Mouse (Mus musculus) right cerebral cortex, adult 2 months (tissue): Measurements from ENCODE around the gene Lrrfip2.

Experiments used
- DNase-seq, 2 experiments: peaks; one replicate each; pipeline ENCODE4 v3.0.0; 2021 to 2022; ENCODE audit warnings: low spot score in 2 of 2

The Lrrfip2 gene

DNA sequence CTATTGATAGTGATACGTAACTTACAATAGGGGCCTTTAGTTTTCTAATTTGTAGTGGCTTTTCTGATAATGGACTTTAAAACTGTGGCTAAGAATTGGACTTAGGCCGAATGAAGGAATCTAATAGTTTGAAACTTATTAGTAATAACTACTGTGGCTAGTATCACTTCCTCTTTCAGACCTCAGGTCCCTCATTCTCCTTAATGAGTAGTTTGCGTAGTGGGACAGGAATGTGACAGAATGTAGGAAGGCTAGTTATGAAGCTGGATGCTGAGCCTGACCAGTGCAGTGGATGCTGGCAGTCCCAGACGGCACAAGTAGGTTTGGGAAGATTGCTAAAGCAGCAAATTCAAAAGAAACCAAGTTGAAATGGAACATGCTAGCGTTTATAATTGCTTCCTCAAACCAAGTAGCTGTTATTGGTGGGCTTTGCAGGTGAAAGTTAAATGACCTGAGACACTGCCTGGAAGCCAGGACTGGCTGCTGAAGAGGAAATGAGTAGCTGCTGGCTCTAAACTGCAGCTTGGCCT, 103.2 kb downstream of the Lrrfip2 start:
- no peak for DNase-seq

DNA sequence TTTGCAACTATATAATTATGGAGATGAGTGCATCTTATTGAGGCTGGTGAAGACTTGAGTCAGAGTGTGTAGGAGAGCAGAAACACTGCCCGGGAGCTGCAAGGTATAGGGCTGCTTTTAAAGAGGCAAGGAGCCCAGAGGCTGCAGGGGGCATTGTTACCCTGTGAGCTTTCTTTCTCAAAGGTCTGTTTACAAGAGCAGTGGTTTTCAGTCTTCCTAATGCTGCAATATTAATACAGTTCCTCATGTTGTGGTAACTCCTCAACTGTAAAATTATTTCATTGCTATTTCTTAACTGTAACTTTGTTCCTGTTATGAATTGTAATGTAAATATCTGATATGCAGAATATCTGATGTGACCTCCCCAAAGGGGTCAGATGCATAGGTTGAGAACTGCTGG, 104.2 kb downstream of the Lrrfip2 start:
- DNase-seq = no peak

DNA sequence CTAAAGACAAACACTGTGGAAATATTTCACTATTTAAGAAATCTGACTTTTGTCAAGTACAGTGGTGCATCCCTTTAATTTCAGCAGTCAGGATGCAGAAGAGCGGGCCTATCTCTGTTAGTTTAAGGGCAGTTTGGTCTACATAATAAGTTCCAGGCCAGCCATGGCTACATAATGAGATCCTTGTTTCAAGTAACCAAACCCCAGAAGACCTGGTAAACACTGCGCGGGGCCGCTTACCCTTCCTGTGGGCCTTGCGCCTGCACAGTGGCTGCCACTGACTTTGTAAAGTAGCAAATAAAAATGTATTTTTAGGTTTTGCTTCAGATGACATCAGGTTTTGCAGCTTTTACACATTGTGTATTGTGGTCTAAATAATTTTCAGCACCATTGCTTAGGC, 106.0 kb downstream of the Lrrfip2 start:
- DNase-seq = no peak

DNA sequence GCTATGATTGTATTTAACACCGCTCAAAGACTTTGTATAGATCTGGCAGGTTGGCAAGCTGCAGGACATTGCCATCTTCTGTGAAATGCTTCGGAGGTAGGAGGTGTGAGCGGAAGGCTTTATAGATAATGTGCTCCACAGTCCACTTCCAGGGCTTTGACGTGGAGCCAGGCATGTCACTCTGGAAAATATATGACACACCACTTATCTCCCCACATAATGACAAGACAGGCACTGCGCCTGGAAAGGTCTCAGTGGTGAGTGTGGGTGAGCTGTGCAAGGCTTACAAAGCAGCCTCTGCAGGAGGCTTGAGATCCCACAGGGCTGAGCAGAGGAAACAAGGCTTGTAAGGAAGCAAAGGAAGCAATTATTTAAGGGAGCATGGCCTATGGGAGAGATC, 111.1 kb downstream of the Lrrfip2 start:
- no peak for DNase-seq

- no peak for DNase-seq
These were observed 117.3 kb downstream of the Lrrfip2 start for GRCm38 (mm10) chr9:111234701-111235100.

GRCm38 (mm10) chr9:111237726-111238125, 120.3 kb downstream of the Lrrfip2 start:
- no peak for DNase-seq

- DNase-seq = no peak
These were observed 122.4 kb downstream of the Lrrfip2 start for GRCm38 (mm10) chr9:111239821-111240220.

- DNase-seq = no peak
These were observed 126.0 kb downstream of the Lrrfip2 start for GRCm38 (mm10) chr9:111243384-111243783.

DNA sequence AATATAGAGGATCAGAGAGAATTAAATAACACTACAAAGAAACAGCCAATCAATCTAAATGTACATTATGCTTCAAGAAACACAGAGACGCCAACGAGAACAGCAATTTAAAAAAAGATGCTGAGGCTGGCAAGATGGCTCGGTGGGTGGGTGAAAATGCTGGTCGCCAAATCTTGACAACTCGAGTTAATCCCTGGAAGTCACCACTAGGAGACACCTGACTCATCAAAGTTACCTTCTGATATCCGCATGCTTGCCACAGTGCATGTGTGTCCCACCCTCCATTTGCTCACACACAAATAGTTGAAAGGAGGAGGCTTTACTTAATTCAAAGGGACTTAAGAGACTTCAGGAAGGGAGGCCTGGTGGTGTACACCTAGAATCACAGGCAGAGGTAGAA, 128.2 kb downstream of the Lrrfip2 start:
- DNase-seq = no peak

DNA sequence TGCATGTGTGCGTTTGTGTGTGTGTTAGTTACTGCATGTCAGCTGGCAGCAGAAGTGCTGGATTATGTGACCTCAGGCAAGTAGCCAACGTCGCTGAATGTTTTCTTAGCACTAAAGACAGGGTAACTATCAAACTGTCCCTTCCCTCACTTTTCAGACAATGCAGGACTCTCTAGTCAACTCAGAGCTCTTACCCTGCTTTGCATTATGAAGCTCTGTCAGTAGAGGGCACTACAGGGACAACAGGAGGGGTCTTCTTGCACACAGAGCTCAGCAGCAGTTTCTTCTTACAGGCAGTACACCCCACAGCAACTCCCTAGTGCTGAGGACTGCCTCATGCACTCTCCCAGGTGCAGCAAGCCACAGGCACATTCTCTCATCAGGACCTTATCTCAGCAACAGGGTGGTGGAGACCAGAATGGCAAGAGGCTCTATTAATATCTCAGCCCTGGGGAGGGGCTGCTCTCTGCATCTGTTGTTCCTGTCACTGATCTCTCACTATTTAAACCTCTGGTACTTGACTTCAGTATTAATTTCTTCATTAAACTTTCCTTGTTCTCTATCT, 130.4 kb downstream of the Lrrfip2 start:
- DNase-seq = peak in 1 of 2 experiments; percentile 25

DNA sequence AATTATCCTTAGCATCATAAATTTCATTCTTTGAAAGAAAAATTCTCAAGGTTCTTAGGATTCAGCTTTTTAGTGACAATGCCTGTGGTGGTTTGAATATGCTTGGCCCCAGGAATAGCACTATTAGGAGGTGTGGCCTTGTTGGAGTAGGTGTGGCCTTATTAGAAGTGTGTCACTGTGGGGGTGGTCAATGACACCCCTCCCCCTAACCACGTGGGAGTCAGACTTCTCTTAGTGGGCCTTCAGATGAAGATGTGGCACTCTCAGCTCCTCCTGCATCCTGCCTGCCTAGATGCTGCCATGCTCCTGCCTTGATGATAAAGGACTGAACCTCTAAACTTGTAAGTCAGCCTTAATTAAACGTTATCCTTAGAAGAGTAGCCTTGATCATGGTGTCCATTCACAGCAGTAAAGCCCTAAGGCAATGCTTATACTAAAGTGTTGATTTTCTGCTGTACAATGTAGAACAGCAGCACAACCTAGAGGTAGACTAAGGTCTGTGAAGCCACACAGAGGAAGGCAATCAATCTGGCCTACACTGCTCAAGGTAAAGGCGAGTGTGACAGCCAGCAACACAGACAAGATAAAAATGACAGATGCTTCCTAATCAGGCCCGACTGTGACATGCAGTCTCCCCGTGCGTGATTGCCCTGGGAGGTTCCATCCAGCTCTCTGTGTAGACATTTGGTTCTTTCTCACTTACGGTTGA, 134.9 kb downstream of the Lrrfip2 start:
- no peak for DNase-seq

DNA sequence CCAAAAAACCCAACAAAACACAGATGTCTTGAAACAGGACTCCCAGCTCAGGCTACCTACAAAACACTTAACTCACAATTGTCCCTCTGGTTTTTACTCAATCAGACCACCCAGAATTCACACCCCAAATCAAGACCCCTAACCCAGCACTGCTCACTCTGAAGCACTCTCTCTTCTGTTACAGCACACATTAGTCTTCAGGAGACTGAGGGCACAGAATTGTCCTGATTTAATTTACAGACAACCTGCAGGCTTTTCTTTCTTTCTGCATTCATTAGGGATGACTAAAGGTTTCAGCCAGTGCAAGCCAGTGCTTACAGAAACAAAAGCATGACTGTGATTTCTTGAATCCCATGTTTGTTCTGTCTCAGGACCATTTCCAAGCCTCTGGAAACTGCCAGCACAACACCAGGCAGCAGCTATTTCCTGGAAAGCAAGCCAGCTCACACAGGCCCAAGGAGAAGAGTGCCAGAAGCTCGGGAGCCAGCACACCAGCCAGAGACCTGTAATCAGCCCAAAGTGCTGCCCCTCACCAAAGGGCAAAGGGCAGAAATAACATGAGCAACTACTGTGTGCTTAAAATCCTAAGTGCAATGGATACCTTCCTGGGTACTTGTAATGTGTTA, 143.1 kb downstream of the Lrrfip2 start:
- DNase-seq = no peak

DNA sequence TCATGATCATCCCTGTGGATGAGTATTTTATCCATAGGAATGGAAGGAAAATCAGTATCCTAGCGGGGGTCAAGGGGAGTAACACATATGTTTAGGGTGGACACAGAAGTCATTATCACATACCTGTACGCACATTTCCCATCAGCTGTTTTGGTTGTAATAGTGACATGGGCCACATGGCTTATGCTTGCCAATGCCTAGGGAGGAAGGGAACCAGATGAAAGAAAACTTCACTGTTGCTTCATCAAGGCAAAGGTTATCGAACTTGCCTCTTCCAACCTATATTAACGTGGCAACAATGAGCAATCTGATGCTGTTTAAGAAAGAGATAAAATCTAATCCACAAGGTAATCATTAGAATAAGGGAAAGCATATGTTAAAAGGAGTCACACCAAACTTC, 144.0 kb downstream of the Lrrfip2 start:
- DNase-seq = no peak

GRCm38 (mm10) chr9:111267998-111268397, 150.6 kb downstream of the Lrrfip2 start:
- DNase-seq = no peak

GRCm38 (mm10) chr9:111270606-111271005, 153.2 kb downstream of the Lrrfip2 start:
- no peak for DNase-seq

- DNase-seq = no peak
These were observed 153.7 kb downstream of the Lrrfip2 start for GRCm38 (mm10) chr9:111271056-111271433.

DNA sequence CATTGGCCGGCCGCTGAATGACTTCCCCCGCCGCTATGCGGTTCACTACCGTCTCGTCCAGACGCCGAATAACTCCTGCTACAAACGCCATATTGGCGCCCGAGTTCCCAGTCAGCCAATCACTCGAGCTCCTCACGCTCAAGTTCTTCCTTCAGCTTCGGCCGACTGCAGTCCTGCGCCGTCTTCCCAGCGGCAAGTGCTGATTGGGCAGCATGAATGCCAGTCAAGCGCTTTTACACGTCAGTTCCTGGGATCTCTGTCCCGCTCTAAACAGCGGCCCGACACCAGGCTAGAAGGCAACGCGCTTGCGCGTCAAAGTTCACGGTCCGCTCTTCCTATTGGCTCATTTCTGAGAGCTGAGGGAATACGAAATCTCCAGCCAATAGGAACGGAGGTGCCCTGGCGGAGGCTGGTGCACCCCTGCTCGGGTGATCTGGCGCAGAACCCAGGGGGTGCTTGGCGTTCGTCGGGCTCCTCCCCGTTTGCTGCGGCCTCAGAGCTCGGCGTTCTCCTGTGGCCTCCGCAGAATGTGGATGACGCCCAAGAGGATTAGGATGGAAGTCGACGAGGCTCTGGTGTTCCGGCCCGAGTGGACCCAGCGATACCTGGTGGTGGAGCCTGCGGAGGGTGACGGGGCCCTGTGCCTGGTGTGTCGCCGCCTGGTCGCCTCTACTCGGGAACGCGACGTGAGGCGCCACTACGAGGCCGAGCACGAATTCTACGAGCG, 154.2 kb downstream of the Lrrfip2 start, which contains the start of the genes Mlh1 and Epm2aip1:
TSS of gene Mlh1 (minus strand) at position 358 of the 727 bp plus-strand sequence.
TSS of gene Epm2aip1 (plus strand) at position 496 of the 727 bp plus-strand sequence.
- DNase-seq = peak; percentile 99 to 100

GRCm38 (mm10) chr9:111272356-111272755, 155.0 kb downstream of the Lrrfip2 start:
- peak in 1 of 2 experiments; percentile 22 for DNase-seq

DNA sequence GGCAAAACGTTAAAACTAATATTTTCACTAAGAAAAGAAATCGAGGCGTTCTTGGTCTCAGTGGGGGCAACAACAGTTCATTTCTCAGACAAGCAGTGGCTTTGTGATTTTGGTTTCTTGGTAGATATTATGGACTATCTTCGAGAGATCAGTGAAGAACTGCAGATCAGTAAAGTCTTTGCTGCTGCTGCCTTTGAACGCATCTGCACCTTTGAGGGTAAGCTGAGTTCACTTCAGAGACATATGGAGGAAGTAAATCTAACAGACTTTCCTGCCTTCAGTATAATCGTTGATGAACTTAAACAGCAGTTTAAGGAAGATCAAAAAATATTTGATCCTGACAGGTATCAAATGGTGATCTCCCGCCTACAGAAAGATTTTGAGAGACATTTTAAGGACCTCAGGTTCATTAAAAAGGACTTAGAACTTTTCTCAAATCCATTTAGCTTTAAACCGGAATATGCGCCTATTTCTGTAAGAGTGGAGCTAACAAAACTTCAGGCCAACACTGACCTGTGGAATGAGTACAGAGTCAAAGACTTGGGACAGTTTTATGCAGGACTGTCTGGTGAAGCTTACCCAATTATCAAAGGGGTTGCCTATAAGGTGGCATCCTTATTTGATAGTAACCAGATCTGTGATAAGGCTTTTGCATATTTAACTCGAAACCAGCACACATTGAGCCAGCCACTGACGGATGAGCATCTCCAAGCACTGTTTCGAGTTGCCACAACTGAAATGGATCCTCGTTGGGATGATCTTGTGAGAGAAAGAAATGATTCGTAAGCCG, 155.8 kb downstream of the Lrrfip2 start:
- DNase-seq = no peak

GRCm38 (mm10) chr9:111273958-111274357, 156.6 kb downstream of the Lrrfip2 start:
- DNase-seq = no peak

- no peak for DNase-seq
These were observed 157.8 kb downstream of the Lrrfip2 start for GRCm38 (mm10) chr9:111275156-111275555.
